9 mouse cellular contexts compared by ENCODE assay signal in the genomic region with DNA sequence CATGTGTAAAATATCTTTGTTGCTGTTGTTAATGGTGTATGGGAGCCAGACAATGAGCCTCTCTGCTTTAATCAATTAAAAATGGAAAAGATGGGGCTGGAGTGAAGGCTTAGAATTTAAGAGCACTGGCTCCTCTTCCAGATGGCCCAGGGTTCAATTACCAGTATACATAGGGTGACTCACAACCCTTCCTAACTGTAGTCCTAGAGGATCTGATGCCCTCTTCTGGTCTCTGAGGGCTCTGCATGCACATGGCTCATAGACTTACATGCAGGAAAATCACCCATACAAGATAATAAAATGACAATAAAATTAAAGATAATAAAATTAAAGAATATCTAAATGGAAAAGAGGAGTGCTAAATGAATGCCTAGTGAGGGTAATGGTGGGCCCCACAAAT. TPM values are rescaled to one million over a fixed set of nuclear protein-coding genes. Genes with fewer than 3 reads are reported as not detected.
DNase-seq lines count a peak whose midpoint lies in the region; ATAC-seq and TF ChIP-seq lines count a peak whose summit lies in the region.
"Had no signal": no experiment of that assay in that cellular context is flagged by ENCODE, and none has a peak within 500 bp of the region (broad histone marks: within the 10 kb centered on the region; RNA-seq: fewer than 3 reads in every experiment).

No protein-coding gene starts in this region.

- no peaks in the 10 kb centered on the region for H3K9me3 ChIP-seq in intestine, postnatal 0 days (ENCODE audit: control insufficient read depth)
- no peaks in the 10 kb centered on the region for H3K9me3 ChIP-seq in intestine, embryonic 16.5 days (ENCODE audit: control insufficient read depth, low read length)
- H3K9me3 ChIP-seq: heart, embryonic 10.5 days; midbrain, embryonic 12.5 days had no signal

- H3K36me3 ChIP-seq in intestine, postnatal 0 days (ENCODE audit: control insufficient read depth, insufficient read depth) = no peaks in the 10 kb centered on the region
- no peaks in the 10 kb centered on the region for H3K36me3 ChIP-seq in intestine, embryonic 16.5 days (ENCODE audit: control insufficient read depth, insufficient read depth, low read length)
- H3K36me3 ChIP-seq: heart, embryonic 10.5 days had no signal

- no peak overlapping the region for H3K4me3 ChIP-seq in intestine, postnatal 0 days (ENCODE audit: low read depth, low read length)
- no peak overlapping the region for H3K4me3 ChIP-seq in intestine, embryonic 16.5 days (ENCODE audit: low read length)
- H3K4me3 ChIP-seq: heart, embryonic 10.5 days; midbrain, embryonic 12.5 days had no signal

- no peak overlapping the region for H3K9ac ChIP-seq in intestine, postnatal 0 days (ENCODE audit: low read depth, low read length)
- no peak overlapping the region for H3K9ac ChIP-seq in intestine, embryonic 16.5 days (ENCODE audit: low read depth, low read length)
- H3K9ac ChIP-seq: midbrain, embryonic 12.5 days had no signal

- no peak overlapping the region for H3K4me2 ChIP-seq in intestine, postnatal 0 days (replicated peaks; ENCODE audit: low read depth)
- H3K4me2 ChIP-seq in intestine, embryonic 16.5 days (ENCODE audit: low read depth, low read length) = no peak overlapping the region
- H3K4me2 ChIP-seq: midbrain, embryonic 12.5 days had no signal

- no peak for TF ChIP-seq POLR2A in brain, embryonic 14.5 days (IDR thresholded peaks at IDR 0.05; ENCODE audit: borderline replicate concordance, extremely low read depth, insufficient read depth, insufficient read length, poor library complexity, severe bottlenecking)

- peak; percentile 55 for TF ChIP-seq CTCF in intestine, postnatal 0 days (IDR thresholded peaks at IDR 0.05; ENCODE audit: low read depth)
- peak; percentile 47; the same call in 1 of the 2 replicates for TF ChIP-seq CTCF in brain, embryonic 14.5 days (IDR thresholded peaks at IDR 0.05; ENCODE audit: borderline replicate concordance, extremely low read depth, insufficient read depth, insufficient read length)

- peak; percentile 34 for DNase-seq in thymus, postnatal 0 days (ENCODE audit: low spot score)
- no peak for DNase-seq in thymus, adult 18-20 months
- DNase-seq in brain, embryonic 14.5 days (ENCODE audit: low read depth) = no peak
- no peak for DNase-seq in frontal cortex, postnatal 36 days (ENCODE audit: low spot score in 2 of 2)

- no peaks in the 10 kb centered on the region for H3K27me3 ChIP-seq in intestine, postnatal 0 days (replicated peaks; ENCODE audit: control insufficient read depth, insufficient read depth, low read length)
- no peaks in the 10 kb centered on the region for H3K27me3 ChIP-seq in intestine, embryonic 16.5 days (replicated peaks; ENCODE audit: control insufficient read depth, insufficient read depth, low read length)
- H3K27me3 ChIP-seq: midbrain, embryonic 12.5 days had no signal

- no peaks in the 10 kb centered on the region for H3K4me1 ChIP-seq in intestine, postnatal 0 days (replicated peaks; ENCODE audit: control insufficient read depth, insufficient read depth, low read length)
- no peaks in the 10 kb centered on the region for H3K4me1 ChIP-seq in intestine, embryonic 16.5 days (ENCODE audit: control insufficient read depth, insufficient read depth, low read length)

- no peak for ATAC-seq in intestine, postnatal 0 days
- no peak for ATAC-seq in intestine, embryonic 16.5 days
- ATAC-seq in cerebellum, adult (ENCODE audit: insufficient number of reproducible peaks, low FRiP score, low TSS enrichment) = no peak

- no peak overlapping the region for H3K27ac ChIP-seq in intestine, postnatal 0 days (ENCODE audit: low read depth, low read length)
- no peak overlapping the region for H3K27ac ChIP-seq in intestine, embryonic 16.5 days (ENCODE audit: low read length)
- H3K27ac ChIP-seq: heart, embryonic 10.5 days; midbrain, embryonic 12.5 days had no signal

RNA-seq across cellular contexts. Expression of a gene that starts 11.8 kb away (rescaled TPM):
- 0.68 and 0.73 TPM in 2 replicates for polyA plus RNA-seq in intestine, postnatal 0 days (2015; fragmentation: Nextera tagmentation; extraction: Ambion mirVana)
- polyA plus RNA-seq in intestine, embryonic 16.5 days (2015; fragmentation: Nextera tagmentation; extraction: Ambion mirVana) = 2.0 and 2.6 TPM in 2 replicates
- polyA plus RNA-seq in thymus, postnatal 0 days (2015; fragmentation: Nextera tagmentation; extraction: Ambion mirVana) = 12.8 and 14.3 TPM in 2 replicates
- polyA plus RNA-seq in brain, embryonic 14.5 days (2012; rRNA removed) = 5.4 and 6.2 TPM in 2 replicates
